Mouse (Mus musculus) forelimb bud, embryonic 11.5 days (tissue): ENCODE measurements at regions not wholly inside any gene's neighbourhood (a gene's known extent, or its start where the extent isn't known, plus 50 kb on each side); places are given as distances from the start of the nearest gene placed in this dataset.
"Not testable (repeated sequence)": the region's sequence is repeated elsewhere in the genome, so short reads cannot be mapped to it uniquely, and the experiment has no call there.

Experiments used
- DNase-seq: peaks from one replicate; pipeline ENCODE4 v3.0.0-alpha.2; 2012; ENCODE audit warnings: low read depth, low spot score

DNA sequence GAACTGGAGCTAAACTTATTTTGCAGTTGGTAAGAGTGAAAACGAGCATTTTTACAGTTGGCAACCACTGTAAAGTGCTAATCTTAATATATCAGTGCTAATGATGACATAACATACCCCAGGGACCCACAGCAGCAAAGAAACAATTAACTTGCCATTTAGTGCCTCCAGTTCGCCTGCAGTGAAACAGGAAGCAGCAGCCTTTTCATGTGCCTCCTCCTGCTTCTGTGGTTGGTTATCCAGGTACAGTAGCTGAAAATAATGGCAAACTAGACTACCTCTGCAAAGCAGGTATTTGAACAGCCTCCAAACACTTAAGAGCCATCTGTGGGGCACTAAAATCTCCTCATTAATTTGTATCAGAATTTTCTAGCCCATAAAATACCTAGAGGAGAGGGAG is 584.8 kb upstream of the Pfkp start:
- peak; percentile 2 for DNase-seq

DNA sequence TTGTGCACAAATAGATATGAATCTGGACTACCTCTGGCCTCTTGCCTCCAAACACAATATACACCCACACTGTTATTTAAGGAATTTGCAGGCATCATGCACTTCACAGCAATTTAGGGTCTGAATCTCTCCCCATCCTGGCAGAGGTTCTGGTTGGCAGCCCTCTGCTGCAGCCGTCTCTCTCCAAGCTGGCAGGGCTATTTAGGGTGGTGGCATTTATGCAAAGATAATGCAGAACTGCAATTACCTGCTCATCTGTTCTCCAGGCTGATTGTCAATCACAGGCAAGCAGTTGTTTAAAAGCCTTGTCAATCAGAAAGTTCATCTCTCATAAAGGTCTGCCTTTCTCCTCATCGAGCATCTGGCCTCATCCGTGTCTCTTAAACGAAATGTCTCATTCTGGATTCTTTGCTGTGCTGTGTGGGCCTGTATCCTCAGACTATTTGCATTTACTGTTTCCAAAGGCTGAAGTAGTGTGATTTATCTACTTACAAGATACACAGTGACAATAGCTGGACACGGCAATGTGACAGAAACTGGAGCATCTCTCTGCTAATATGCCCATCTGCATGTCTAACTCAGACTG is 558.1 kb upstream of the Pfkp start:
- no peak for DNase-seq

DNA sequence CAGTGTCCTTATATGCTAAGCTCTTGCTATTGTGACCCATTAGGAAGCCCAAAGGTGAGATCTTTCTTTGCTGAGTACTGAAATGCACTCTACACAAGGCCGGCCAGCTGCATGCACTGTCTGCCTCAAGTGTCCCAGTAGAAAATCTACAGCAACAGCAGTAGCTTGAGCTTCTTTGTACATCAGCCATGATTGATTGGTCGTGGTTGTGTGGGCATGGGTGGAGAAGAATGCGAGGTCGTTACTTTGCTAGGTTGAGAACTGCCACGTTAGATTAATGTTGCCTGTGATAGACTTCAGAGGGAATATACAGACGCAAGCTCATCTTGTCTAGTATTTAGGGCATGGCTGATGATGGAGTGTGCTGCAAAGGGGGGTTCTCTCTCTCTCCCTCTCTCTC is 547.4 kb upstream of the Pfkp start:
- peak; percentile 1 for DNase-seq

DNA sequence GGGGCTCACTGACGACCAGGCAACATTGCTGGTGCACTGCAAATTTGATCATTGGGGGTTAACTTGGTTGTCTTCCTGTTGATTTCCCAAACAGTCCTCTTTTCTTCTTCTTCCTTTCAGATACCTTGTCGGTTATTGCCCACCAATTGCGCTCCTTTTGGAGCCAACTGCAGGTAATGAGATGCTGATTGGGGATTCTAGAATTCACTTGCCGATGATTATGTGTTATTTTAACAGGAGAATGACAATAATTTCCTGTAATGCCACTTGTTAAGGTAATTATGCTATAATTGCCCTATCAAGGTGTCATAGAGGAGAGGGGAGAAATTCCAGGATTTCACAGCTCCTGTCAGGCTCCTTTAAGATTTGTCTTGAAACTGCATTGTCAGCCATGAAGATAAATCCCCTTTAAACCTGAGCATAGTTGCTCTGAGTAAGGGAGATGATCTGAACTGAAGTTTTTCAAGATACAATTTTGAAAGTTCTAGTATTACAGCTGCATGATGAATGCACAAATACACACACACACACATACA is 533.7 kb upstream of the Pfkp start:
- no peak for DNase-seq

DNA sequence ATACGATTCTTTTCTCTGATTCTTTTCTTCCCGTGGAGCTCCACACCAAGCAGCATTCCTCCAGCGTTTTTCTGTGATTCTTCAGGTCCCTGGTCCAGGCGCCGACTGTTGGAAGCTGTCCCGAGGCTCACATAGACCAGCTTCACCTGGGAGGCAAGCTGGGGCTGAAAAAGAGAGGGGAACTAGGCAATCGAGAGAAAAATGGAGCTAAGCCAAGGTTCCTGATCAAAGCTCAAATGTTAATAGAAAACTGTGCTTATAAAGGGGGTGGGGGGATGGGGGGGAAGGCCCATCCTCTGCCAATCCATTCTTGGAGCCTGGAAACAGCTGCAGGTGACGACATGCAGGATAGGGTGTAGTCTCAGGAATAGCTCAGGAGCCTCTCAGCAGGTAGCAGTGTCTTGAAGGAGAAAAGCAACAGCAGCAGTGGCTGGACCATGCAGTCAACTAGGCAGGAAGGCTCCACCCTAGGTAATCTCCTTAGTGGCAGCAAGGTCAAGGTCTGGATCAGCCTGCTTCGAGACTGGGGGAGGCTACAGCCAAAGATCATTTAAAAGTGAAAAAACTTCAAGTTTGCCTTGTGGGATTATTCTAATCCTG is 527.1 kb upstream of the Pfkp start:
- no peak for DNase-seq

DNA sequence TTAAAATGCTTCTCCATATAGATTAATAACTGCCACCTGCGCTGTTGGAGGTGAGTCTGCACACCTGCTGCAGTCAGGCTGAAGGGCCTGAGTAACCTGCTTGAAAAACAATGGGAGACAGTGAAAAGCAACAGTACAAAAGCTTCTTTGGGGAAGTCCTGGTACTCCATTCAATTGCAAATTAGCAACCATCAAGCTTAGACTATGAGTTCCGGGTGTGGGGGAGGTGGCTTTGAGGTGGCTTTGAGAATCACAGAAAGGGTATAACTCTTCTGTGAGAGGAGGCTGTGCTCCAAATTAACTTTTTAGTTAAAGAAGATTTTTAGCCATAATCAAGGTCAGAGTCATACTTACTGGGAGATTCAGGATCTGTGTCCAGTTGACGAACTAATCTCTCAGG is 521.5 kb upstream of the Pfkp start:
- DNase-seq = not testable (repeated sequence)

DNA sequence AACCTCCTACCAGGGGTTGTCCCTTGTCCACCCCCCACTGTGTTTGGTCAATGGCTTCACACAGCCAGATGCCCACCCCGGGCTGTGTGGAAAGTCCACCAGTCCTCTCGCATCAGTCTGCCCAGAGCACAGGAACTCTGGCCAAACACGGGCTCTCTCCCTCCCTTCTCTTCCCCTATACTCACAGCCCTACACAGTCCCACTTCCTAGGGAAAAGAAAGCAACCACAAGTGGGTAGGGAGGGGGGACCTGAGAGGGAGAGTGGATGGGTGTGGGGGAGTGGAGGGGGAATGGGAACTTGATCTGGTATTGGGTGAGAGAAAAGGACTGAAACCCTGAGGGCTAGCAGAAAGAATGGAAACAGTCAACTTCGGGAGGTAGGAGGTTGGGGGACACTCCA is 497.8 kb upstream of the Pfkp start:
- DNase-seq = no peak

DNA sequence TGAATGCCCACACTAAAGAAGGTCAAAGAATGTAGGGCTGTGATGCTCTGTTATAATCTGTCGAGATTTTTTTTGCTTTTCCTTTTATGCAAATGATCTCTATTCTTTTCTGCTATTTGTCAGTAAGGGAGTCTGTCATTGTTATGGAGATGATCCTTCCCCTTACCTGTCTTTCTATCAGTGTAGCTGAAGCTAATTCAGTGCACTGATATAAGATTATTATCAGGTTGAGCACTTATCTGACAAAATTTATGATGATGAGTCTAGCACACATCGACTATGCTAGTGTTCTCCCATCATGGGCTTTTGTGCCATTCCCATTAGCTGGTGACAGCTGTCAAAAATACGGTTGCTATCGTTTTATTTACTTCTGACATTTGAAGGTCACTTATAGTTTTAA is 462.0 kb upstream of the Pfkp start:
- no peak for DNase-seq

DNA sequence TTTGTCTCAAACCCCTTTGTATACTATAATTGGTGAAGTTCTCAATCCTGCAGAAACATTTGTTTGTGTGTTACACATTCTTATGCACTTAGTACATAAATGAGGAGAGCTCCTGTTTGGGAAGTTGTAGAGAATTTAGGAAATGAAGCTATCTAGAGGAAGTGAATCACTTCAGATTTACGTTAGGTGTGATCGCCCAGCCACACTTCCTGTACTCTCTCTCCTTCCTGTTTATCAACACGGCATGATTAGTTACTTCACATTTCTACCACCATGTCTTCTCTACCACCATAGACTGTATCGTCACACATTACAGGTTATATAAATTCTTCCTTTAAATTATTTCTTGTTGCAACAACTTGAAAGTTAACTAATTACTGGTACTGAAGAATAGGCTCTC is 454.7 kb upstream of the Pfkp start:
- DNase-seq = no peak

DNA sequence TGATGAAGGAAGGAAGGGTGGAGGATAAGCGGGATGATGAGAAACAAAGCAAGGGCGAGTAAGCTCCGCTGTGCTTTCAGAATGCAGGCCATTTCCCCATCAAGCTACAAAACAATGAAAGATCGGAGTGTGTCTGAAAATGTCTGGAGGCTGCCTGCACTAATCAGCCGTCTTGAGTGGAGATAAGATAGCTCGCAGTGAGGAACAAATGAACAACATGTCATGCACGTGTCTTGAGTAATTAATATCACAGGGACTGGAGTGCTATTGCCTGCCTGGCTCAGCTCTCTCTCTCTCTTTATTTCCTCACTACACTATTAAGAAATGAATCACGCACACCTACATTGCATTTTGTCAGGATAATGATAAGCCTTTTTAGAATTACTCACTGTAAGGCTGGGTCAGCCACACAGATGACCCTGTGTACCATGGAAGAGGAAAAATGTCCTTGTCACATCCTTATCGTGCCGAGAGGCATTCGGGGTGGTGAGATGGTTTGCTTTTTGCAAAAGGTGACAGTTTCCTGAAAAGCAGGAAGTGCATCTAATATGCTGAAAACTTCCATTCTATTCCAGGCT is 444.6 kb upstream of the Pfkp start:
- DNase-seq = no peak

DNA sequence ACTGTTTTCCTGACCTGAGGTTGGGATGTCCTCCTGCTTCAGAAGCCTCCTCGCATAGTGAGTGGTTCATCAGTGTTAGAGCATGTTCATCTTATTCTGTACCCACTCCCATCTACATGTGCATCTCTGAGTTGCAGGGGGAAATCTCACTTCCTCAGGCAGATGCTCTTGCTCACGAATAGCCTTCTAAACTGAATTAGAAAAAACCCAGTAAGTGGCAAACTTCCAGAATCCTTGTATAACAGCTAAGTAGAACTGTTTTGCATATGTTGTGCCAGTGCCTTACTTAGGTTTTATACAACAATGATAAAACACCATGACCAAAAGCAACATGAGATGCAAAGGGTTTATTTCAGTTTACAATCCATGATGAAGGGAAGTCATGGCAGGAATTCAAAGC is 442.3 kb upstream of the Pfkp start:
- no peak for DNase-seq

DNA sequence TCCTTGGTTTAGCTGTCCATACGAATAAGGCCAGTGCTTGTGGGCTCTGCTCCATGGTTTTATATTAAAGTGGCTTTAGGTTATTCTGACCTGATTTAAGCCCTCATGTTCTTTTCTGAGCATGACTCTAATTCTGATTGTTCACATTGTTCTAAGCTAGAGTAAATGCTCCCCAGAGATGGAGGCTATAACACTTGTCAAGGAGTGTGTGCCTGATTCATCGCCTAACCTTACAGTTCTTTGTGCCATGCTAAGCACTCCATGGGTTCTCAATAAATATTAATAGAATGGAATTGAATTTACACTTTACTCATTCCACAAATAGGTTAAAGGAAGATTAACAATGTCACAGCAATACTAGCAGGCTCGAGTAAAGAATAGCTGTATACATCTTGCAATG is 417.6 kb upstream of the Pfkp start:
- no peak for DNase-seq

DNA sequence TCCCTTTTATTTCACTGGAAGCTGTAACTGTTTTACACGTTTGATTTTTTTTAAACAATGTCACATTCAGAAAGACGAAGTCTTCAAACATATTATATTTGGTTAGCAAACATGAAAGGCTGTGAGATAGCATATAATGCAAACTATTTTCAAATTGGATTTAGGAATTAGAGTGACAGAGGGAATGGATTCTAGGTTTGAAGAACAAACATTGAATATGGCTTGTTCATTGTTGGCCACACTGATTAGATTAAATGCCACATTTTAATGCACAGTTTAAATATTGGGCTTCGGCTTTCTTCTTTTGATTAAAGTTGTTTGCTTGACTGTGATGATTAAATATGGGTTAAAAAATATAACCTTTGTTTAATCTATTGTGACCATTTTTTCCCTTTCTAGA is 415.1 kb upstream of the Pfkp start:
- DNase-seq = no peak

DNA sequence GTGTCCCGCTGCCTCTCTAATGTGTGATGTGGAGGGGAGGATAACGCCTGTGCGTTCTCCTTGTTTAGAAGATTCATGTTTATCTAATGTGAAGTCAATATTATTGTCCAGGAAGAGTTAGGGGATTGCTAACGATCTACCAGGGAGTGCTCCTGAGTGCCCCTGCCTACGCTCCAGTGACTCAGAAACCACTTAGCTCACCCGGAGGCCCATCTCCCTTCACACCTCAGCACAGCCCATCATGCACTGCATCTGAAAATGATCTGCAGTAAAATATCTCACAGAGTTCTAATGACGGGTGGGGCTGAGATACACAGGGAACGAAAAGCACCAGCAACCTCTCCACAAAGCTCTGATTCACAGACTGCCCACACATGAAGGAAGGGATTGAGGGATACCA is 409.0 kb upstream of the Pfkp start:
- DNase-seq = no peak
